In genomic region chr7:111370421-111370887, GRCm38 (mm10) we compare ENCODE assay signal across 8 mouse cellular contexts.
DNase-seq lines count a peak whose midpoint lies in the region; ATAC-seq and TF ChIP-seq lines count a peak whose summit lies in the region.

No protein-coding gene starts in this region.

- no peaks in the 10 kb centered on the region for H3K9me3 ChIP-seq in heart, embryonic 15.5 days (replicated peaks)

- no peaks in the 10 kb centered on the region for H3K36me3 ChIP-seq in heart, embryonic 15.5 days

- H3K27ac ChIP-seq in gastrocnemius, adult 2 months, result peak overlapping the region; percentile 64
- peak overlapping the region; percentile 45 for H3K27ac ChIP-seq in heart, embryonic 15.5 days

- ATAC-seq in heart, embryonic 15.5 days (replicated peaks; ENCODE audit: insufficient number of reproducible peaks, insufficient read depth, low FRiP score, low read depth), result 0 out of 2 replicates have a peak, but pooled peaks have one; percentile 18
- no peak for ATAC-seq in granulocyte monocyte progenitor cell, adult 5-6 weeks (replicated peaks; ENCODE audit: poor library complexity, severe bottlenecking)

- H3K4me2 ChIP-seq in heart, embryonic 15.5 days, result no peak overlapping the region

- H3K4me1 ChIP-seq in heart, embryonic 15.5 days (replicated peaks), result peaks cover 16% of the 10 kb centered on the region

- intact Hi-C loops in gastrocnemius, adult 2 months (cut with DNase I), result no loop called here

- peak; percentile 66 for DNase-seq in gastrocnemius, adult 2 months
- DNase-seq in gastrocnemius, postnatal 25 days, result no peak
- peak; percentile 21 for DNase-seq in right cerebral cortex, postnatal 14 days
- DNase-seq in right cerebral cortex, postnatal 25 days, result no peak
- DNase-seq in frontal cortex, postnatal 14 days (ENCODE audit: low spot score in 2 of 2), result no peak
- DNase-seq in embryo, embryonic 10 days (ENCODE audit: low spot score), result no peak

- no peaks in the 10 kb centered on the region for H3K27me3 ChIP-seq in heart, embryonic 15.5 days

- no peak for TF ChIP-seq CTCF in gastrocnemius, adult 2 months (IDR thresholded peaks at IDR 0.05)

- H3K4me3 ChIP-seq in gastrocnemius, adult 2 months, result no peak overlapping the region
- H3K4me3 ChIP-seq in heart, embryonic 15.5 days, result no peak overlapping the region

- H3K9ac ChIP-seq in heart, embryonic 15.5 days, result no peak overlapping the region

- WGBS in heart, embryonic 15.5 days, result 8% methylated on average over 2 of the region's 2 CpGs

Comparison
In these comparisons a context has a peak if more than half of its experiments do, and no peak if none do; other contexts are left out.
1. DNase-seq: peak in gastrocnemius, adult 2 months (single experiment) and right cerebral cortex, postnatal 14 days (single experiment); none in gastrocnemius, postnatal 25 days (single experiment), right cerebral cortex, postnatal 25 days (single experiment), frontal cortex, postnatal 14 days (0 of 2) and embryo, embryonic 10 days (single experiment).